Mouse (Mus musculus): Measurements from ENCODE around the gene Nrde2.

The Nrde2 gene

DNA sequence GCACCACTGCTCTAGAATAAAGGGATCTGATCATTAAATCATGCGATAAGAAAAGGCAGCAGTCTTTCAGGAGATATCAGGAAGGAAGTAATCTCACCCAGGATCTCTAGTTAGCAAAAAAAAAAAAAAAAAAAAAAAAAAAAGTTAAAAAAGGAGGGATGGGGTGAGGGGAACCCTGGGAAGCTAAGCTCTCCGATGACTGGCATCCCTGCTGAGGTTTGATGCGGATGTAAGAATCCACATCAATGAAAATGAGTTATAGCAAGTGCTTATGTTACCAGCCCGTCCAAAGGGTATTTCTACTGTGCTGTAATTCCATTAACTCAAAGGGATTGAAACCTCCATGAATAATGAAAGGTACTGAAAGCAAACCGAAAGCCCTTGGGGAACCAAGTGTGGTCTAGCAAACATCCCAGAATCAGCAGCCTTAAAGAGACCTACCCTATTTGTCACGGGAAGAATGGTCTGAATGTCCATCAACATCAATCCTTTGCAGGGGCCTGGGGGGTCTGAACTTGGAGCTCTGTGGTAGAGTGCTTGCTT, 19.5 kb upstream of the Nrde2 start:
- no peak for DNase-seq (ENCODE audit: low spot score)

DNA sequence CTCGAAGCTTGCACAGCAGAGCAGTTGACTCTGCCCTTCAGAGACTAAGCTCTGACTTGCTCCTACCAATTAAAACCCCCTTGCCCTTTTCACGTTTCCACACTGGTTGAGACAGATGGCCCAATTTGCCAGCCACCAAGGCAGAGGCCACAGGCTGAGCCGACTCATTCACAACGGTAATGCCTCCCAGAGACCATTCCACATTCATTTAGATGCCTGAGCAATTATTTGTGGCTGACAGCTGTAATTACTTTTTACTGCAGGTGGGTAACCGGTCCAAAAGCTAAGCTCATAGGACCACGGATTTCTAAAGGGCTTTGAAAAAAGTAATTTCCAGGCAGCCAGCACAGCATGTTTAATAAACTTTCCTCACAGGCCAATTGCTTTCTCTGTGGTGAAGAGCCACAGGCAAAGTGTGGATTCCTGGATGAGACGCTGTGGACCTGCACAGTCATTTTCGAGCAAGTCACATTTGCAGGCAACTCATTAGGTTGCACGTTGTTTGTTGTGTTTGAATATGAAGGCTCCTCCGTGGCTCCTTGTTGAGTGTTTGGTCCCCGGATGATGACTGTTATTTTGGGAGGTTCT, 17.1 kb upstream of the Nrde2 start:
- no peak for DNase-seq (ENCODE audit: low spot score)

DNA sequence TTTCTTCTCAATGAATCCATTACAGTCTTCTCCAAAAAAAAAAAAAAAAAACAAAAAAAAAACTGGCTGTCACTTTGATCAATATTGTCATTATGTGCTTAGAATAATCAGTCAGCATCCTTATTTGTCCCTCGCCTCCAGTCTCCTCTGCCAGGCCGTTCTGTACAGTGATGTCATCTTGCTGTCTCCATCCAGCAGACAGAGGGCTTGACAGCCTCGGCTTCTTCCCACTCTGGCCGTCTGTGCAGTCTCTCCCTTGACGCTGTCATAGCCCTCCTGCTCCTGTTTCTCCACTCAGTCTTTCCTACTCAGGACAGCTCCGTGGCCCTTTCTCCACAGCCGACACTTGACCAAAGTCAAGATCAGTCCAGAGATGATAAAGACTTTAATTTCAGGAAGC, 13.0 kb upstream of the Nrde2 start:
- no peak for DNase-seq (ENCODE audit: low spot score)

DNA sequence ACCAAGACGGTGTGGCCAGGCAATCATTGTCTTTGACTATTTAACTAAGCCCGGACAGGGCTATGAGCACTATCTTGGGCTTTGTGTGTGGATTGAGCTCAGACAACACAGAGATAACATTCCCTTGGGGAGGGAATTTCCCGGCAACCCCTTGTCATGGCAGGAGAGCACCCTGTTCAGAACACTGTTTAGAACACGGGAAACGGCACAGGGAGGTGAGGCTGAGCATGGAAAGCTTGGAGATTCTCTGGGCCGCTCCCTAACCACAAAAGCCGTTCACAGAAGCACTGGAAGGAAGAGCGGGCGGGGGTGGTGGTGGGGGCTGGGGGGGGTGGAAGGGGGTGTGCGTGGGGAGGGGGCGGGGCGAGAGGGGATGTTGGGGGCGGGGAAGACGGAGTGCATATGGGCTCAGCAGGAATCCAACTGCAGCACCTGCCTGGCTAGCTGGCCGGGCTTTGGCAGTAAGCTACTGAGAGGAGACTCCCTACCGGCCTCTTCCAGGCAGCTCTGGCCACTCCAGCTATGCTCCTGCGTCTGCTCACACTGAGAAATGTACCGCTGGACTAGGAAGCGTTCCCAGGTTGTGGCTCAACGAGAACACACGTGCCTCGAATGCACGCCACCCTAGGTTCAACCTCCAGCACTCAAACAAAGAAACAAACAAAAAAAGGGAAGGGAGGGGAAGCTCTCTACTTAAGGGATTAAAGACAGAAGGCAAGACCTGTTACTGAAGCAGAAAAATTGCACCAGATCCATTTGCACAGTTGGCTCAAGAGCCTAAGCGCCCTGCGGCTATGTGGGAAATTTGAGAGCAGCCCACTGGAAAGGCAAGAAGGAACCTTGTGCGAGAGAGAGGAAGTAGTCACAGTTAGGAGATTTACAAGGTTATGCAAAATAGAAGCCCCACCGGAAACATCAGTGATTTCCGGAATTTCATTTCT, 8.7 kb upstream of the Nrde2 start:
- DNase-seq (ENCODE audit: low spot score): no peak

DNA sequence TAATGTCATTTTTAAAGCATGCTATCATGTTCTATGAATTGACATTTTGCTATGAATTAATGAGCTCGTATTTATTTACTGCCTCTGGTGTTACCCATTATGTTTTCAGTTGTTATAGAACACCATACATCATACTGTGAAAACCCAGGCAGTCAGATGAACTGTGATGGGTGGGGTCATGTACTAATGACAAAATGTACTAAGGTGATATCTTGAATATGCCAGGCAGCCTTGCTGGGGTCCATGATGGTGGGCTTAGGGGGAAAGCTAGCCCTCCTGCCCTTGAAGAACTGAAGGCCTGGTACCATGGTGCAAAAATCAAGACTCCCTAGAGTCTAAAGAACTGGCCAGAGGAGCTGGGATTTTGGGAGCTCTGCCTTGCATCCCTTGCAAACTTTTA, 8.0 kb upstream of the Nrde2 start:
- DNase-seq (ENCODE audit: low spot score): no peak

DNA sequence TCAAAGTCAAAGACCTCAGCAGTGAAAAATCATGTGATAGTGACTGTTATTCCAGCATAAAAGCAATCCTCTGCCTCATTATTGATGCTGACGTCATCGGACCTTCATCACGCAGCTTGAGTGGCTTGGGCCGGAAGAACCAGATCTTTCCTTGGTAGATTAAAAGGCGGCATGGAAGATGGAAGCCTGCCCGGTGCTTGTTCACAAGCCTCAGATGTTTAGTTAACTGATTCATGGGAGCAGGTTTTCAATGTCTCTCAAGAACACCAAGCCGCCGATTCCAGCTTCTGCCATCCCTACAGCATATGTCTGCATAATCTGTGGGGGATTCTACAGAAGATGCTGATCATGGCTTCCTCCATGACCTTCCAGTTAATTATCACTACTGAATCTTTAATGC, 7.5 kb upstream of the Nrde2 start:
- DNase-seq (ENCODE audit: low spot score): no peak

DNA sequence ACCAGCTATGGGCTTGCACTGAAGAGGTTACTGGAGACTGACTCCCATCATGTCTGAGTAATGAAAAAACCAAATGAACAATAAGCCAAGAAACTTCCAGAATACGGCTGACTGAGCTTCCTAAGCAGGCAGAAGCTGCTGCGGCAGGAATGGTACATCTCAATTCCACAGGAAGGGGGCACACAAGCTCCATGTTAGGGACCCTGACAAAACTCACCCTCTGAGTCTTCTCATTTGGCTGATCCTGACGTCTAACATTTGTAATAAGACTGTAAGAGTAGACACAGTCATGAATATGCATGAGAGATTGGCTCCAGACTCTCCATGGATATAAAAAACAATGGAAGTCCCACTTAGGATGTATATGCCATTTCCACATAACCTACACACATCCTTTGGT, 6.7 kb upstream of the Nrde2 start:
- DNase-seq (ENCODE audit: low spot score): no peak

DNA sequence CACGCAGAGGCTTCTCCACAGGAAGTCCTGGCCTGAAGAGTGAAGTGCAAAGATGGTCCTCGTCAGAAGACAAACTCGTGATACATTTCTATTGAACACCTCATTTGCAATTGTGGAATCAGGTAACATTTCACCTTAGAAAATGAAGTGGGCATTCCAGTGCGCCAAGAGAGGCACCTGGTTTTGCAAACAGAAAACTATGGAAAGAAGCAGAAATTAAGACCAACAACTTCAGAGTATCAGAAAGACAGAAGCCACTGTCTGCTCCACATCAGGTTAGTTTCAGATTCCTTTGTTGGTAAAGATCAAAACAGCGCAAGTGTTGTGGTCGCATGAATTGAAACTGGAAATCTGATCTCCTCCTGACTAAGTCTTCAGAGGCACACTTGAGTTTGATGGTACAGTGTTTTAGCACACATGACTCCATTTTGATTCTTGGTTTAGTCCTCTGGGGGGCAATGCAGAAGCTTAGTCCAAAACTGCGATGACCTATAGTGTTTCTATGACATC, 5.6 kb upstream of the Nrde2 start:
- DNase-seq (ENCODE audit: low spot score): no peak

DNA sequence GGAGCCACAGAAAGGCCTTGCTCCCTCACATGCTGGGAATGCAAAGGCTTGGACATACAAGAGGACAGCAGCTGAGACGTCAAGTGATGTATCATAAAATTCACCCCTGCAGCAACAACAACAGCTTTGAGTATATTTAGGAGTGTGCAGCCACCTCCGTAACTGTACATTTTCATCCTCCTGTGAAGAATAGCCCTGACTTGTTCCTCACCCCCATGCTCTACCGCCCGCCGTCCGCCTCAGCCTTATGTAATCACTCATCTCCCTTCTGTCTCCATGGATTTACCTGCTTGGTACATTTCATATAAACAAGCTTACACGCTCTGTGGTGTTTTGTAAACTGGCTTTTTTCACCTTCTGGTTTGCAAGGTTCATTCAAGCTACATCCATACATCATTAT, 7.0 kb downstream of the Nrde2 start:
- DNase-seq (ENCODE audit: low spot score): no peak

DNA sequence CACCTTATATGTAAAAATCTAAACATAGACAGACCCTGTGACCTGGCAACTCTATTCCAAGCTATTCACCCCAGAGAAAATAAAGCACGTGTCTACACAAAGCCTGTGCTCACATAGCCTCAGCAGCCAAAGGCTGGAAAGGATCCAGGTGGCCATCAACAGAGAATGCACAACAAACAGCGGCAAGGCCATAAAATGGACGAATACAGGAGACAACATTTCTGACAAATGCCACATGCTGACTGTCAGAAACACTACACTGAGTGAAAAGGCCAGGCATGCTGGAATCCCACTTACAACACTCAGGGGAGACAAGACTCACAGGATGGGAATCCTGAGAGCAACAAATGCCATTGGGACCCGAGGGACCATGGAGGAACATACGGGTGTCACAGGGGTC, 15.2 kb downstream of the Nrde2 start:
- DNase-seq (ENCODE audit: low spot score): no peak

DNA sequence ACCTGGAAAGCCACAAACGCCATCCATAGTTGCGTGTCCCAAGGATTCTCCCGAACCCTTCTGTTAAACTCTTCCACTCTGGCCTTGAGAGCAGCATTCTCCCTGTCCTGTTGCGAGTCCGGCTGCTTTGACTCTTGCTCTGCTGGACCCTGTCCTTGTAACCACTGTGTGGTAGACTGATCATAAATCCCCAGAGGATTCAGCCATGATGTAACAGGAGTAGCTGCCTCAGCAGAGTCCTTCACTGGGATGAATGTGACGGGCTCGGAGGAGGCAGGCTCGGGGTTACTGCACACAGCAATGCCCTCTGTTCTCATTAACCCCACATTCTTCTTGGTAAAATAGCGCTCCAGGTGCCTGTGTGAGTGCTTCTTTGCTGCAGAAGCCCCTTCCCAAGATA, 15.7 kb downstream of the Nrde2 start:
- no peak for DNase-seq (ENCODE audit: low spot score)

DNA sequence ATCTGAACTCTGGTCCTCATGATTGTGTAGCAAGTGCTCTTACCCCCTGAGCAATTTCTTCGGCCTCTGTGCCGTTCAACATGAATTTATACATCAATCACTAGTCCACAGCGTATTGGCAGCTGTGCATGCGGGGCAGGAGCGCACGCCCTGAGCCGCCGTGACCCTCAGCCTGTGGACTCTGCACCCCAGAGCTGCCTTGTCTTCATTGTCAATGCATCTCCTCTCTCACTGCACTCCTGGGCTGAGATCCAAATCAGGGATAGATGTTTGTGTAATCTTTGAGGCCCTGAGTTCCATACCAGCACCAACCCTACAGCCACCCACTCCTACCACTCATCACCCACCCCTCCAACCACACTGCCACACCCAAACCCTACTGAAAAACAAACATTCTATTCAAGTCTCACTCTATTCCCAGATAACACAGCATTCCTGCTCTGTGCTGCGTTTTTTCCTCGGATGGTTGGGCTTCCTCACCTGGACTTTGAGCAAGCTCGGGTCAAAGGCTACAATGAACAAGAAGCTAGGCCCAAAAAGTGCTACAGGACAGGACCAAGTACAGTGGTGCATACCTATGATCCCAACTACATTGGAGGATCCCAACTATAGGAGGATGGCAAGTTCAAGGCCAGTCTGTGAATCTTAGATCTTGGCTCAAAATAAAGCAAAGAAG, 16.5 kb downstream of the Nrde2 start:
- no peak for DNase-seq (ENCODE audit: low spot score)

DNA sequence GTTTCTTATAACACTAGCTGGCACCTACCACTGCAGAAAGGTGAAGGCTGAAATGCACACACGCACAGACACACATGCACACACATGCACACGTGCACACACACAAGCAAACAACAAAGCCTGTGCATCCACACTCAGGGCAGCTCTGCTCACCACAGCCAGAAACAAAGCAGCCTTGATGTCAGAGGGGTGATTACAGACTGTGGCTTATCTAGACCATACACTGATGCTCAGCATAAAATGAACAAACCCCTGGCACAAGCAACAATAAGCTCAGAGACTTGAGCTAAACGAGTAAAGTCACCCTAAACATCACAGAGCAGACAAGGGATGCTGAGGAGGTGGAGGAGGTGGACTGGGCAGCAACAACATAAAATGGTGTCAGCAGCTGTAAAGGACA, 24.3 kb downstream of the Nrde2 start:
- no peak for DNase-seq (ENCODE audit: low spot score)

DNA sequence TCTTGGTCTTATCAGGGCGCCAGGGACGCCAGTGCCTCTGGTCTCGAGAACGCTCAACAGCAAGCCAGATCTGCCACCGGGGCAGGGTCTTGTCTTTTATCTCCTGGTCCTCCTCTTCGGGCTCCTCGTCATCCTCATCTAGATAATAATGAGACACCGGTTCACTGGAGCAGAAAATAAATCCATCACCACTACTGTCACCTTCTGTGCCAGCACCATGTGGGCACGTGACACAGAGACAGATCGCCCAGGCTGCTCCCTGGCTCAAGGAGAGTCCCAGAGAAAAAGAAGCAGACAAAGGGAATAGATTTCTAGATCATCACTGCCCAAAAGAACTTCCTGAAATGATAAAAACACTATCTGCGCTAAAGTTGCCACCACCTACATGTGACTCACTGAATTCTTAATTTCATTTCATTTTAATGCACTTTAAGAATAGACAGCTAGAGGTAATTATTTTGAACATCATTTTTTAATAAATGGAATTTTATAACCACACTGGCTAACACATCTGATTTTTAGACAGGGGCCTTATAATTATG, 25.0 kb downstream of the Nrde2 start:
- no peak for DNase-seq (ENCODE audit: low spot score)

DNA sequence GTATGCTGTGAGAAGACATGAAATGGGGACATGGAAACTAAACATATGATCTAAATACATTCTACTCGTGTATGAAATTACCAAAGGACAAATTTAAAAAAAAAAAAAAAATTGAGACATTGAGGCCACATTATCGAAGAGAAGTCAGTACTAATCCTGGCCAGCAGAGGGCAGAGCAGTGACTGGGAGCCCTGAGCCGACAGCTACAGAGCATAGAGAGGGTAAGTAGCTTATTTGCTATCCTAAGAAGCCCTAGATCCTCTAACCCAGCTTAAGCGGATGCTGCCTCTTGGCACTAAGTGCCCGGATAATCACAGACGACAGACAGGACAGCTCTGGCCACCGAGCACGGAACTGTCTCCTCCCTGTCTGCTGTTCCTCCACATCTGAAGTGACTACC, 27.8 kb downstream of the Nrde2 start:
- DNase-seq (ENCODE audit: low spot score): no peak

DNA sequence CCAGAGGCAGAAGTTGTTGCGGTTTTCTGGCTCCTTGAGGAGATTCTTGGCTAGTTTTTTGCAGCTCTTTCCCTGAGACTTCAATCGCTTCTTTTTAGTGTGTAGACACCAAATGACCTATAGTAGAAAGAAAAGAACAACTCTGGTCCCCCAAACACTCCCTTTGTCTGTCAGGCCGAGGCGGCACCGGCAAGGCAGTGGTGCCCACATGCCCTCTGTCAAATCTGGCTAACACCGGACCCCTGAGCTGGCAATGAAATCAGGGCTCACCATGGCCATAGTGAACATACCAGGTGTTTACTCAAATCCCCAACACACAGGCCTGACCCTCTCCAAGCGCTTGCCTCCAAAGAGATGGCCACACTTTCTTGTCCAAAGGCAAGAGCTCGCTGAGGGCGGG, 28.3 kb downstream of the Nrde2 start:
- DNase-seq (ENCODE audit: low spot score): no peak

DNA sequence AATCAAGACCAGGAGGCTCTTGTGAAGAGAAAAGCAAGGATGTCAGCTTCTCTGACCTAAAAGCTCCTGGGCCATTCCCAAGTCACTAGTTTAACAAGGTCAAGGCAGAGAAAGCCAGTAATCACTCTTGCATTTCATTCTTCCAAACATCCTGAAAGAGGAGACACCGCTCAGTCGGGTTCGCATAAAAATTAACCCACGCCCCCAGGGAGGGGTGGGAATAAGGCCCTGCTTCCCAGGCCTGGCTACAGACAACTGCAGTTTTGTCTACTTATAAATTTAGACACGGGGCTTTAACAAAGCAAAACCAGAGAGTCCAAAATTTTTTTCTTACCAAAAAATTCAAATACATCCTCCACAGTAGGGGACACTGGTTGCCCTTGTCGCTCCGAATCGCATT, 30.5 kb downstream of the Nrde2 start:
- DNase-seq (ENCODE audit: low spot score): no peak

DNA sequence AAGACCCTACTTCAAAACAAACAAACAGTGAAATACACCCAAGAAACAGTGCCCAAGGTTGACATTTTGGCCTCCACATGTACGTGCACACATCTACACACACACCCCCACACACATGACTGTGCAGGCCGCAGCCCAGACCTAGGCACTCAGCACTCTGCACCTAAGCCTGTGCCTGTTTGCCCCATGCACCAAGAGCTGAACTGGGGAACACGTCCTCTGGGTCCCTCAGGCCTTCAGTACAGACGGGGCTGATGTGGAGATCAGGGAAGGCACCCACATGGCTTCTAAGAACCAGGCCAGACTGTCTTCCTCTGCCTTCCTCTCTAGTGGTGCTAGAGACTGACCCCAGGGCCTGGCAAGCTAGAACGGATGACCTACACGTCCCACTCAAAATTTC, 30.9 kb downstream of the Nrde2 start:
- DNase-seq (ENCODE audit: low spot score): no peak

DNA sequence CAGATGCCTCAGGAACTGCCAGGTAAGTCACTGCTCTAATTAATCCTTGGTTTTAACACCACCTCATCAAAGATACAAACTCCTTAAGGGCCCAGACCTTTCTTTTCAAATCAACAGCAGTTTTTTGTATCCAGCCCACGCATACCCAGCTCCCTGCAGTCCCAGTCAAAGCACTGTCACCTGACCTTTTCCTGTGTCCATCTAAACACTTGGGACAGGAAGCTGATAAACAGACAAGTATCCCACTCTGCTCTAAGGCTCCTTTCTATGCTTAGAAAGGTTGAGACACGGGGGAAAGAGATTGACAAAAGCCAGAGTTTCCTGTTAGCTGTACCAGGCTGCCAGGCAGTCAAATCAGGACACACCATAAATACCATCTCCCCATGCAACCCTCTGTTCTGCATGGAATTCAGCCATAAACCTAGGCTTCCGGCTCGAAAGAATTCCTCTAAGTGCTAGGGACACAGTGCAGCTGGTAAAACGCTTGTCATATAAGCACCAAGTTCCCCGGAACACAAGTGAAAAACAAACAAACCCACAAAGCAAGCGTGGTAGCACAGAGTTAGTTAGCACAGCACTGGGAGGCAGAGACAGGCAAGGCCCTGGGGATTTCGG, 31.5 kb downstream of the Nrde2 start:
- no peak for DNase-seq (ENCODE audit: low spot score)

DNA sequence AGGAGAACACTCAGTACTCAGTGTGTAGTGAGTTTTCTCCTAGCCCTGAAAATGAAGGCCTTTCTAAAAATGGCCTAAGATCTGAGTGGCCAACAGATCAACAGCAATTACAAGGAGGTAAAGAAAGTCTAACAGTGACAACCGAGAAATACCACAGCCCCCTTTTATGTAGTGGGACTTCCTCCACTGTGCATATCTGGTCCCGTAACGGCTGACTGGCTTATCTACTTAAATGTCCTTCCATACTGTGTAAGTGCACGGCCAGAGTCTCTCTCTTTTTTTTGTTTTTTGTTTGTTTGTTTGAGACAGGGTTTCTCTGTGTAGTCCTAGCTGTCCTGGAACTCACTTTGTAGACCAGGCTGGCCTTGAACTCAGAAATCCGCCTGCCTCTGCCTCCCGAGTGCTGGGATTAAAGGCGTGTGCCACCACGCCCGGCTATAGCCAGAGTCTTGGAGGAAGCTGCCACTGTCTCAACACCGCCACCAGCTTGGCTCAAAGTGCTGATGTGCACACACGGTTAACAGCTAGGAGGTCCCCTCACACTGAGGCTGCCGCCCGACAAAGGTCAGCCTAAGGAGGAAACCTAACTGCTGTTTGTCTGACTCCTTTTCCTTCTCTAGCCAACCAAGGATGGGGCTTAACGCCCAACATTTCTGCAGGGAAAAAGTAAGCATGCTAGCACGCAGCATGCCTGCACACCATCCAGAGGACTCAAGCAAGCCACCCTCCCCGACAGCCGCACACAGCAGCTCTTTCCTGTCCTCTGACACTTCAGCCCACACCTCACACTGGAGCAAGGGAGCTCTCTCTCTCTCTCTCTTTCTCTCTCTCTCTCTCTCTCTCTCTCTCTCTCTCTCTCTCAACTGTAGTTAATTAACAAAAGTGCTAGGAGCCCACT, 32.2 kb downstream of the Nrde2 start:
- DNase-seq (ENCODE audit: low spot score): no peak

All from ovary, adult 18-20 months (tissue).